Mouse (Mus musculus): ENCODE results near the gene Cald1. TPM values are rescaled to one million over a fixed set of nuclear protein-coding genes. Genes with fewer than 3 reads are reported as not detected.

Cald1 gene
- polyA plus RNA-seq, 2 experiments: 24.9 to 45.1 TPM

DNA sequence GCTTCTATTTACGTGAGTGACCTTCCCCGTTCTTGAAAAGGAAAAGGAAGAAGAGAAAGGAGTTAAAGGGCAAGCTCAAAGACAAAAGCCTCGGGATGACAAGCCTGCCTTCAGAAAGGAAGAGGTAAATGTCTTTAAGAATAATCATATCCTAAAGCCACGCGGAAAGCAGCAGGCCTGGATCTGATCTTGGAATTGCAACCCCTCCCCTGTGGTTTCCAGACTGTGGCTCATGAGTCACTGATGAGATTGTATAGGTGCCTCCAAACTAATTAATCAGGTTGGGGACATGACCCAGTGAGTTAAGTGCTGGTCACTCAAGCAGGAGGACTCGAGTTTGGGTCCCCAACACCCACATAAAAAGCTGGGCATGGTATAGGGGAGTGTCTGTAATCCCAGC lies 149.5 kb downstream of the Cald1 start:
- Histone ChIP-seq H3K4me1 (replicated peaks; ENCODE audit: control insufficient read depth in 2 of 2, insufficient read depth in 2 of 2, low read length in 1 of 2) (peaks cover 0 to 3% of the 10 kb centered on the region in 2 experiments; a peak in 1 of 4 replicates), H3K27ac (no peak overlapping the region), H3K27me3 (ENCODE audit: control insufficient read depth, insufficient read depth, low read length) (no peaks in the 10 kb centered on the region), H3K36me3 (replicated peaks; ENCODE audit: control insufficient read depth, insufficient read depth, low read depth) (no peaks in the 10 kb centered on the region), H3K9ac (replicated peaks) (no peak overlapping the region), H3K4me2 (ENCODE audit: low read depth) (no peak overlapping the region), H3K4me3 (ENCODE audit: insufficient read depth in 1 of 2, low read depth in 2 of 2, low read length in 2 of 2) (no peak overlapping the region), H3K9me3 (ENCODE audit: control insufficient read depth, low read length) (no peaks in the 10 kb centered on the region)
- DNase-seq (ENCODE audit: low read depth in 3 of 3, low spot score in 3 of 3) (no peak), ATAC-seq (ENCODE audit: insufficient read depth) (no peak)
- no peak for TF ChIP-seq EP300 (IDR thresholded peaks at IDR 0.05; ENCODE audit: low read depth)
- no peak for TF ChIP-seq CTCF (IDR thresholded peaks at IDR 0.05; ENCODE audit: low read depth)
- 53% methylated on average over 6 of the region's 6 CpGs for WGBS (ENCODE audit: insufficient replicate concordance)

DNA sequence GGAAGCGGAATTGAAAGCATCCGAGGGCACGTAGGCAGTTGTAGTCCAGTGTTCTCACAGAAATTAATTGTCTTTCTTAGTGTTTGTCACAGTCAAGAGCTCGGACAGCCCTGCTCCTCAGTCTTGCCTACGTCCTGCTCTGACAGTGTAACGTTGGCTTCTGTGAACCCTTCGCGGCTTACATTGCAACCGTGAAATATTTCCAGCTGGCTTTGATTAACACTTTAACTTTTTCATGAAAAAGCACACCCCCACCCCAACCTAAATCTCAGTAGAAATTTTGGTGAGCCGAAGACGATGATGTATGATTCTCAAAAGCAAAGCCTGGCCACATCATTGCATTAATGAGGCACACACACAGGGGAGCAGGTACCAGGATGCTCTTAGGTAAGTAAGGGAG lies 150.3 kb downstream of the Cald1 start:
- ATAC-seq (ENCODE audit: insufficient read depth): no peak

DNA sequence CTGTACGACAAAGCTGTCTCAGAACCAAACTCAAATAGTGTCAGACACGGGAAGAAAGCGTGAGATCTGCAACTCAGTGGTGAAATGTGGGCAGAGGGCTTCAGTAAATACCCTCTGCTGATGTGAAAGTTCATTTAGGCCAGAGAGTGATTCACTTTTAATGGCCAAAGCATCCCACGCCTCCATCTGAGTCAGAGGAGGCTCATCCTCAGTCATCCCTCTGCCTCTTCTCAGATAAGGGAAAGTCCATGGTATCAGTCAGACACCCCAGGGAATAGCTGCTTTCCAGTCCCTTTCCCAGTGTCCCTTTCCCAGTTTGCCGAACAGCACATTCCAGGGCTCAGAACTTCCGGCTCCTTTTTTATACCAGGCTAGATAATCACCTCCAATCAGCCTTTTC lies 151.2 kb downstream of the Cald1 start:
- H3K27ac ChIP-seq: no peak overlapping the region
- no peaks in the 10 kb centered on the region for H3K27me3 ChIP-seq (ENCODE audit: control insufficient read depth, insufficient read depth, low read length)
- H3K4me2 ChIP-seq (ENCODE audit: low read depth): no peak overlapping the region
- H3K36me3 ChIP-seq (replicated peaks; ENCODE audit: control insufficient read depth, insufficient read depth, low read depth): no peaks in the 10 kb centered on the region
- H3K9ac ChIP-seq (replicated peaks): no peak overlapping the region
- TF ChIP-seq EP300 (IDR thresholded peaks at IDR 0.05; ENCODE audit: low read depth) (no peak), CTCF (IDR thresholded peaks at IDR 0.05; ENCODE audit: low read depth) (no peak)
- 62% methylated on average over 6 of the region's 6 CpGs for WGBS (ENCODE audit: insufficient replicate concordance)
- no peak overlapping the region for H3K4me3 ChIP-seq (ENCODE audit: insufficient read depth in 1 of 2, low read depth in 2 of 2, low read length in 2 of 2)
- peaks cover 0 to 3% of the 10 kb centered on the region in 2 experiments; a peak in 1 of 4 replicates for H3K4me1 ChIP-seq (replicated peaks; ENCODE audit: control insufficient read depth in 2 of 2, insufficient read depth in 2 of 2, low read length in 1 of 2)
- no peaks in the 10 kb centered on the region for H3K9me3 ChIP-seq (ENCODE audit: control insufficient read depth, low read length)
- ATAC-seq (ENCODE audit: insufficient read depth) (no peak), DNase-seq (ENCODE audit: low read depth in 3 of 3, low spot score in 3 of 3) (no peak)

More for the DNA sequence above, 150.3 kb downstream of the Cald1 start:
- TF ChIP-seq CTCF (IDR thresholded peaks at IDR 0.05; ENCODE audit: low read depth): no peak
- no peak for TF ChIP-seq EP300 (IDR thresholded peaks at IDR 0.05; ENCODE audit: low read depth)
- Histone ChIP-seq H3K27ac (no peak overlapping the region), H3K27me3 (ENCODE audit: control insufficient read depth, insufficient read depth, low read length) (no peaks in the 10 kb centered on the region), H3K4me3 (ENCODE audit: insufficient read depth in 1 of 2, low read depth in 2 of 2, low read length in 2 of 2) (no peak overlapping the region), H3K9ac (replicated peaks) (no peak overlapping the region), H3K4me1 (replicated peaks; ENCODE audit: control insufficient read depth in 2 of 2, insufficient read depth in 2 of 2, low read length in 1 of 2) (peaks cover 0 to 3% of the 10 kb centered on the region in 2 experiments; a peak in 1 of 4 replicates), H3K9me3 (ENCODE audit: control insufficient read depth, low read length) (no peaks in the 10 kb centered on the region), H3K4me2 (ENCODE audit: low read depth) (no peak overlapping the region), H3K36me3 (replicated peaks; ENCODE audit: control insufficient read depth, insufficient read depth, low read depth) (no peaks in the 10 kb centered on the region)
- no peak for DNase-seq (ENCODE audit: low read depth in 3 of 3, low spot score in 3 of 3)
- WGBS (ENCODE audit: insufficient replicate concordance): 73% methylated on average over 11 of the region's 11 CpGs

GRCm38 (mm10) chr6:34750487-34751120 lies 152.3 kb downstream of the Cald1 start:
- no peak for ATAC-seq (ENCODE audit: insufficient read depth)
- DNase-seq (ENCODE audit: low read depth in 3 of 3, low spot score in 3 of 3): no peak
- no peak overlapping the region for H3K4me2 ChIP-seq (ENCODE audit: low read depth)
- peaks cover 0 to 3% of the 10 kb centered on the region in 2 experiments; a peak in 1 of 4 replicates for H3K4me1 ChIP-seq (replicated peaks; ENCODE audit: control insufficient read depth in 2 of 2, insufficient read depth in 2 of 2, low read length in 1 of 2)
- H3K36me3 ChIP-seq (replicated peaks; ENCODE audit: control insufficient read depth, insufficient read depth, low read depth): no peaks in the 10 kb centered on the region
- no peak for TF ChIP-seq EP300 (IDR thresholded peaks at IDR 0.05; ENCODE audit: low read depth)
- TF ChIP-seq CTCF (IDR thresholded peaks at IDR 0.05; ENCODE audit: low read depth): no peak
- no peak overlapping the region for H3K27ac ChIP-seq
- no peak overlapping the region for H3K4me3 ChIP-seq (ENCODE audit: insufficient read depth in 1 of 2, low read depth in 2 of 2, low read length in 2 of 2)
- WGBS (ENCODE audit: insufficient replicate concordance): 55% methylated on average over 7 of the region's 7 CpGs
- H3K27me3 ChIP-seq (ENCODE audit: control insufficient read depth, insufficient read depth, low read length): no peaks in the 10 kb centered on the region
- no peak overlapping the region for H3K9ac ChIP-seq (replicated peaks)
- H3K9me3 ChIP-seq (ENCODE audit: control insufficient read depth, low read length): no peaks in the 10 kb centered on the region

- peaks cover 0 to 3% of the 10 kb centered on the region in 2 experiments; a peak in 1 of 4 replicates for H3K4me1 ChIP-seq (replicated peaks; ENCODE audit: control insufficient read depth in 2 of 2, insufficient read depth in 2 of 2, low read length in 1 of 2)
- no peaks in the 10 kb centered on the region for H3K9me3 ChIP-seq (ENCODE audit: control insufficient read depth, low read length)
- TF ChIP-seq EP300 (IDR thresholded peaks at IDR 0.05; ENCODE audit: low read depth) (no peak), CTCF (IDR thresholded peaks at IDR 0.05; ENCODE audit: low read depth) (no peak)
- H3K36me3 ChIP-seq (replicated peaks; ENCODE audit: control insufficient read depth, insufficient read depth, low read depth): no peaks in the 10 kb centered on the region
- H3K4me3 ChIP-seq (ENCODE audit: insufficient read depth in 1 of 2, low read depth in 2 of 2, low read length in 2 of 2): no peak overlapping the region
- no peak overlapping the region for H3K9ac ChIP-seq (replicated peaks)
- H3K27me3 ChIP-seq (ENCODE audit: control insufficient read depth, insufficient read depth, low read length): no peaks in the 10 kb centered on the region
- ATAC-seq (ENCODE audit: insufficient read depth): no peak
- DNase-seq (ENCODE audit: low read depth in 3 of 3, low spot score in 3 of 3): no peak
- H3K4me2 ChIP-seq (ENCODE audit: low read depth): no peak overlapping the region
- no peak overlapping the region for H3K27ac ChIP-seq
Measured at GRCm38 (mm10) chr6:34751625-34752024, 153.3 kb downstream of the Cald1 start.
